In the genomic region with DNA sequence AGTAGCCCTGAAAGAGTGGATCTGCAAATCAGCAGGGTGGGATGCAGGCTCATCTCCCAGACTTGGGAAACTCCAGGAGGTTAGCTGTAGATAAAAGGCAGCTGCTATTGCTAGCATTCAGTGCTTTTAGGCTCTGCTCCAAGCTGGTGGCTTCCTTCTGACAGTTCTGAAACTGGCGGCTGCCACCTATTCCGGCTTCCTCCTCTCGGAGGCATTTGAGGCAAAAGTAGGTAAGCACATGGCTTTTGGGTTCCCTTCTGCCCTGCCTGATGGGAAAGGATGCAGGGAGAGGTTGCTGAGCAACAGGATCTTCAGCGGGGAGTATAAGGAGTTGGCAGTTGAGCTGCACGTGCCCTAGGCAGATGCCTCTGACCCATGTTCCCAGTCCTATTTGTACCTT, we compare ENCODE assay signal across 11 mouse cellular contexts.
DNase-seq lines count a peak whose midpoint lies in the region; ATAC-seq and TF ChIP-seq lines count a peak whose summit lies in the region.
"Had no signal": no experiment of that assay in that cellular context is flagged by ENCODE, and none has a peak within 500 bp of the region (broad histone marks: within the 10 kb centered on the region; RNA-seq: fewer than 3 reads in every experiment).

No protein-coding gene starts in this region.

- no peaks in the 10 kb centered on the region for H3K27me3 ChIP-seq in lung, embryonic 15.5 days
- no peaks in the 10 kb centered on the region for H3K27me3 ChIP-seq in midbrain, embryonic 13.5 days
- H3K27me3 ChIP-seq in stomach, postnatal 0 days (ENCODE audit: control insufficient read depth, insufficient read depth, low read length), result no peaks in the 10 kb centered on the region
- no peaks in the 10 kb centered on the region for H3K27me3 ChIP-seq in kidney, embryonic 14.5 days (ENCODE audit: control insufficient read depth, insufficient read depth, low read length)

- no peak overlapping the region for H3K9ac ChIP-seq in lung, embryonic 15.5 days
- no peak overlapping the region for H3K9ac ChIP-seq in midbrain, embryonic 13.5 days (replicated peaks)
- no peak overlapping the region for H3K9ac ChIP-seq in stomach, postnatal 0 days (ENCODE audit: low read length)
- H3K9ac ChIP-seq in kidney, embryonic 14.5 days (ENCODE audit: low read depth, low read length), result no peak overlapping the region

- no peaks in the 10 kb centered on the region for H3K9me3 ChIP-seq in lung, embryonic 15.5 days
- H3K9me3 ChIP-seq in midbrain, embryonic 13.5 days, result no peaks in the 10 kb centered on the region
- H3K9me3 ChIP-seq in stomach, postnatal 0 days (ENCODE audit: control insufficient read depth, low read length), result no peaks in the 10 kb centered on the region
- H3K9me3 ChIP-seq in kidney, embryonic 14.5 days (ENCODE audit: control insufficient read depth, low read length), result no peaks in the 10 kb centered on the region

- WGBS in lung, embryonic 15.5 days, result 55% methylated on average over 5 of the region's 5 CpGs
- 18% methylated on average over 5 of the region's 5 CpGs for WGBS in midbrain, embryonic 13.5 days
- WGBS in stomach, postnatal 0 days, result 54% methylated on average over 5 of the region's 5 CpGs
- 81% methylated on average over 5 of the region's 5 CpGs for WGBS in kidney, embryonic 14.5 days

- TF ChIP-seq EP300 in stomach, postnatal 0 days (optimal IDR thresholded peaks at IDR 0.05), result no peak

- peak overlapping the region; percentile 60; the same call in 1 of the 2 replicates for H3K27ac ChIP-seq in lung, embryonic 15.5 days
- H3K27ac ChIP-seq in midbrain, embryonic 13.5 days, result peak overlapping the region; percentile 81
- peak overlapping the region; percentile 36; the same call in 1 of the 2 replicates for H3K27ac ChIP-seq in stomach, postnatal 0 days (replicated peaks)
- no peak overlapping the region for H3K27ac ChIP-seq in kidney, embryonic 14.5 days (ENCODE audit: low read depth, low read length)

- DNase-seq in lung, adult 18-20 months, result no peak
- DNase-seq in frontal cortex, postnatal 10 days (ENCODE audit: low spot score in 2 of 2), result peak; percentile 25 to 47
- DNase-seq in stomach, postnatal 0 days (ENCODE audit: low spot score), result no peak
- no peak for DNase-seq in embryo, embryonic 11 days
- no peak for DNase-seq in kidney, postnatal 4 days
- DNase-seq: adrenal gland, adult 8-10 months; thymus, postnatal 4 days had no signal

- H3K4me3 ChIP-seq in lung, embryonic 15.5 days, result no peak overlapping the region
- no peak overlapping the region for H3K4me3 ChIP-seq in midbrain, embryonic 13.5 days (replicated peaks)
- no peak overlapping the region for H3K4me3 ChIP-seq in stomach, postnatal 0 days (ENCODE audit: low read depth, low read length)
- no peak overlapping the region for H3K4me3 ChIP-seq in kidney, embryonic 14.5 days (ENCODE audit: low read length)
- H3K4me3 ChIP-seq: megakaryocyte, embryonic 14.5 days had no signal

- no peak overlapping the region for H3K4me2 ChIP-seq in lung, embryonic 15.5 days
- peak overlapping the region; percentile 46; the same call in 1 of the 2 replicates for H3K4me2 ChIP-seq in midbrain, embryonic 13.5 days (replicated peaks)
- no peak overlapping the region for H3K4me2 ChIP-seq in stomach, postnatal 0 days (replicated peaks; ENCODE audit: low read depth)
- H3K4me2 ChIP-seq in kidney, embryonic 14.5 days (replicated peaks; ENCODE audit: low read depth, low read length), result no peak overlapping the region

- ATAC-seq in lung, embryonic 15.5 days (ENCODE audit: borderline replicate concordance, extremely low read depth, low FRiP score, low TSS enrichment), result no peak
- no peak for ATAC-seq in midbrain, embryonic 13.5 days
- no peak for ATAC-seq in stomach, postnatal 0 days (ENCODE audit: low FRiP score, low TSS enrichment)
- ATAC-seq in kidney, embryonic 14.5 days (ENCODE audit: low FRiP score, low TSS enrichment), result no peak

- H3K4me1 ChIP-seq in lung, embryonic 15.5 days, result peaks cover 35% of the 10 kb centered on the region
- peaks cover 54% of the 10 kb centered on the region for H3K4me1 ChIP-seq in midbrain, embryonic 13.5 days (replicated peaks)
- H3K4me1 ChIP-seq in stomach, postnatal 0 days (replicated peaks; ENCODE audit: control insufficient read depth, insufficient read depth), result no peaks in the 10 kb centered on the region; the same call in 1 of the 2 replicates
- peaks cover 20% of the 10 kb centered on the region for H3K4me1 ChIP-seq in kidney, embryonic 14.5 days (ENCODE audit: control insufficient read depth, insufficient read depth, low read length)

- no peaks in the 10 kb centered on the region for H3K36me3 ChIP-seq in lung, embryonic 15.5 days
- H3K36me3 ChIP-seq in midbrain, embryonic 13.5 days, result no peaks in the 10 kb centered on the region
- H3K36me3 ChIP-seq in stomach, postnatal 0 days (ENCODE audit: control insufficient read depth, insufficient read depth, low read length), result no peaks in the 10 kb centered on the region
- no peaks in the 10 kb centered on the region for H3K36me3 ChIP-seq in kidney, embryonic 14.5 days (ENCODE audit: control insufficient read depth, insufficient read depth, low read length)

- TF ChIP-seq CTCF in stomach, postnatal 0 days (IDR thresholded peaks at IDR 0.05; ENCODE audit: low read depth), result no peak

Comparison
In these comparisons a context has a peak if more than half of its experiments do, and no peak if none do; other contexts are left out.
1. DNase-seq: peak in frontal cortex, postnatal 10 days (2 of 2); none in lung, adult 18-20 months (0 of 2), stomach, postnatal 0 days (single experiment), embryo, embryonic 11 days (single experiment) and kidney, postnatal 4 days (0 of 2).